Mouse (Mus musculus): ENCODE measurements around the gene Apopt1. TPM values are rescaled to one million over a fixed set of nuclear protein-coding genes. Genes with fewer than 3 reads are reported as not detected.

Apopt1 gene
- polyA plus RNA-seq, 1 experiment from 2014 or later, result 57.3 TPM

DNA sequence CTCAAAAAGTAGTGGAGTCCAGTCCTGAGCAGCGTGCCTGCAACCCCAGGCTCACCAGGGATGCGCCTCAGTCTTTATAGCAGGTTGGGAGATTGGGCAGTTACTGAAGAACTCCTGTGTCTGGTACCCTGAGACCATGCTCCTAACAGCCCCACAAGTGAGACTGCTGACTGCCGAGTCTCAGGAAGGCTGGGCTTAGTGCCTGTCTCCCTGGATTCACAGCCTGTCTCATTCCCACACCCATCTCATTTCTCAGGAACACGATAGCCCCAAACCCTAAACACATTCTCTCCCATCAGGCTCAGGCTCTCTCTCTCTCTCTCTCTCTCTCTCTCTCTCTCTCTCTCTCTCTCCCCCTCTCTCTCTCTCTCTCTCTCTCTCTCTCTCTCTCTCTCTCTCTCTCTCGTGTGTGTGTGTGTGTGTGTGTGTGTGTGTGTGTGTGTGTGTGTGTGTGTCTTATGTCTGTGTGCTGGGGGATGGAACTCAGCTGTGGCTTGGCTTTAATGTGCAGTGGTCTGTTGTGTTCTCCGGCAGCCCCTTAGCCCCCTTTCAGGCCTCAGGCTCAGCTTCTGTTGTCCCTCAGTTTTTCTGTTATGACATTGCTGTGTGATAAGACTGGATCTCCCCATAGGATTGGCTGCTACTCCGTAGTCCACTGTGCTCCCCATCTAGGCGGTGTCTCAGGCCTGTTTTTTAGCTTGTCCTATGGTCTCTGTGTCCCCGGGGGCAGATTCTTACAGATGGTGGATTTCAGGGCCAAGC is 56.9 kb downstream of the Apopt1 start:
- Histone ChIP-seq H3K27ac (peak overlapping the region; percentile 32; the same call in 1 of the 2 replicates), H3K9me3 (no peaks in the 10 kb centered on the region), H3K4me1 (peaks cover 30% of the 10 kb centered on the region), H3K27me3 (replicated peaks) (no peaks in the 10 kb centered on the region), H3K4me3 (no peak overlapping the region), H3K36me3 (peaks cover 31% of the 10 kb centered on the region), H3K4me2 (replicated peaks) (no peak overlapping the region), H3K9ac (no peak overlapping the region)
- WGBS, result 58% methylated on average over 8 of the region's 9 CpGs
- ATAC-seq (ENCODE audit: low FRiP score, low read depth), result no peak

- peaks cover 28% of the 10 kb centered on the region for H3K4me1 ChIP-seq
- no peak overlapping the region for H3K27ac ChIP-seq
Measured at GRCm38 (mm10) chr12:111770651-111771050, 57.6 kb downstream of the Apopt1 start.

DNA sequence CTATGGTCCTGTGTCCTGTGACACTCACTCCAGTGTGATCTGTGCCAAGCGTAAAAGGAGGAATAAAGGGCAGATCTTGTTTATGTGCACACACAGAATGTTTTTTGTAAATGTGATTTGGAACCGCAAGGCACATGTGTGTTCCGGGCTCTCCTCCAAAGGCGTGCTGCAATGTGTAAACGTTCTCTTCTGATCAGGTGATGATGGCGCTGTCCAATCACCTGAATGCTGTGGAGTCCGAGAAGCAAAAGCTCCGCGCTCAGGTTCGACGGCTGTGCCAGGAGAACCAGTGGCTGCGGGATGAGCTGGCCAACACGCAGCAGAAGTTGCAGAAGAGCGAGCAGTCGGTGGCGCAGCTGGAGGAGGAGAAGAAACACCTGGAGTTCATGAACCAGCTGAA is 61.1 kb downstream of the Apopt1 start:
- H3K9me3 ChIP-seq, result no peaks in the 10 kb centered on the region
- 91% methylated on average over 16 of the region's 16 CpGs for WGBS
- H3K4me2 ChIP-seq (replicated peaks), result no peak overlapping the region
- no peaks in the 10 kb centered on the region for H3K27me3 ChIP-seq (replicated peaks)
- no peak for ATAC-seq (ENCODE audit: low FRiP score, low read depth)
- no peak overlapping the region for H3K27ac ChIP-seq
- H3K4me1 ChIP-seq, result peaks cover 10% of the 10 kb centered on the region
- H3K4me3 ChIP-seq, result no peak overlapping the region
- H3K36me3 ChIP-seq, result peaks cover 70% of the 10 kb centered on the region
- H3K9ac ChIP-seq, result peak overlapping the region; percentile 17; the same call in 1 of the 2 replicates

More at GRCm38 (mm10) chr12:111770651-111771050, 57.6 kb downstream of the Apopt1 start:
- H3K36me3 ChIP-seq, result peaks cover 37% of the 10 kb centered on the region
- no peak overlapping the region for H3K4me3 ChIP-seq
- ATAC-seq (ENCODE audit: low FRiP score, low read depth), result no peak
- 90% methylated on average over 10 of the region's 10 CpGs for WGBS
- H3K9ac ChIP-seq, result no peak overlapping the region
- no peaks in the 10 kb centered on the region for H3K9me3 ChIP-seq
- no peak overlapping the region for H3K4me2 ChIP-seq (replicated peaks)
- no peaks in the 10 kb centered on the region for H3K27me3 ChIP-seq (replicated peaks)

DNA sequence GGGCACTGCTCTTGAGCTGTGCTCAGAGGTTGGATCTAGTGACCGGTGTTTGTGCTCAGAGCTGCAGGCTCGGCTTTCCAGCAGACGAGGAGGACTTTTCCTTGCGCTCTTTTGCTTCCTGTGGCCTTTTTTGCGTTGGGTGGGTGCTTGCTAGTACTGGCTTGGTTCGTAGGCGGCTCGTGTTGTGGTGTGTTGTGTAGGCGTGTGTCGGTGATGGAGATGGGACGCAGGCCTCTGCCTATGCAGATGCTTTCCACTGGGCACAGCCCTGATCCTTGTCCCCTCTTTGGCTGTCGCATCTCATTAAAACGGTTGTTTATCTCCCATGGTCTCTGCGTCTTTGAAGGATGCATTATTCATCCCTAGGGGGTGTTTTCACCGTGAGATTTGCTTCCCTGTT is 61.8 kb downstream of the Apopt1 start:
- Histone ChIP-seq H3K27ac (no peak overlapping the region), H3K4me3 (no peak overlapping the region), H3K9me3 (no peaks in the 10 kb centered on the region), H3K36me3 (peaks cover 77% of the 10 kb centered on the region), H3K27me3 (replicated peaks) (no peaks in the 10 kb centered on the region), H3K9ac (peak overlapping the region; percentile 17; the same call in 1 of the 2 replicates), H3K4me2 (replicated peaks) (no peak overlapping the region), H3K4me1 (peaks cover 4% of the 10 kb centered on the region)
- no peak for ATAC-seq (ENCODE audit: low FRiP score, low read depth)
- WGBS, result 68% methylated on average over 15 of the region's 15 CpGs

DNA sequence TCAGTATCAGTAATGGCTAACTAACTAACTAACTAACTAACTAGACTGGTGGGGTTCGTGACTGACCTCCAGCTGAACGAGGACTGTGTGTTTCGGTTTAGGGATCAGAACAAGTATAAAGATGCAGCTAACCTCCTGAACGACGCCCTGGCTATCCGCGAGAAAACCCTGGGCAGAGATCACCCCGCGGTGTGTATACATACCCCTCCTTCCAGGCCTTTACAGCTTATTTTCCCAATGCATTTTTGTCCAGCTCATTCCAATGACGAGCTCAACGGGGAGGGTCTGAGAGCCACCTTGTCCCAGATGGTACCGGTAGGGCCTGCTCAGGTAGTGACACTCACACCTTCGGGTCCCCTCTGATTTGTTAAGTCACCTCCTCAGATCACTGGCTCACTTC is 64.9 kb downstream of the Apopt1 start:
- H3K9me3 ChIP-seq, result no peaks in the 10 kb centered on the region
- no peak for ATAC-seq (ENCODE audit: low FRiP score, low read depth)
- no peak overlapping the region for H3K4me3 ChIP-seq
- H3K27ac ChIP-seq, result no peak overlapping the region
- 94% methylated on average over 13 of the region's 13 CpGs for WGBS
- H3K36me3 ChIP-seq, result peaks cover 96% of the 10 kb centered on the region
- H3K4me1 ChIP-seq, result no peaks in the 10 kb centered on the region
- H3K4me2 ChIP-seq (replicated peaks), result no peak overlapping the region
- H3K9ac ChIP-seq, result no peak overlapping the region
- H3K27me3 ChIP-seq (replicated peaks), result no peaks in the 10 kb centered on the region

DNA sequence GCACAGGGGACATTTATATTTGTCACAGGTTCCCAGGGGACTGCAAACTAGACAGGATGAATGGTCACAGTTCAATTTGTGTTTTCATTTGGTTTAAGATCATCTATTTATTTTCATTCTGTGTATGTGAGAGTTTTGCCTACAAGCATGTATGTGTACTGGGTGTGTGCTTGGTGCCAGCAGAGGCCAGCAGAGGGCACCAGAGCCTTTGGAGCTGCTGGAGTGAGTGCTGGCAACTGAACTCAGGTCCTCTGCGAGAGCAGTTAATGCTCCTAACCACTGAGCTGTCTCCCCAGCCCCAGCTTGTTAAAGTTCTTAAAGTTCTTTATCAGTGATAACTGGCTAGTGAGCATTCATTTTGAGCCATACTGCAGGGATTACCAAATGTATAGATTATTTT is 66.5 kb downstream of the Apopt1 start:
- Histone ChIP-seq H3K27ac (no peak overlapping the region), H3K4me3 (no peak overlapping the region), H3K4me2 (replicated peaks) (no peak overlapping the region), H3K9ac (no peak overlapping the region), H3K36me3 (peaks cover 95% of the 10 kb centered on the region), H3K9me3 (no peaks in the 10 kb centered on the region), H3K27me3 (replicated peaks) (no peaks in the 10 kb centered on the region), H3K4me1 (no peaks in the 10 kb centered on the region)
- no peak for ATAC-seq (ENCODE audit: low FRiP score, low read depth)
- WGBS, result 97% methylated on average over 1 of the region's 1 CpGs

DNA sequence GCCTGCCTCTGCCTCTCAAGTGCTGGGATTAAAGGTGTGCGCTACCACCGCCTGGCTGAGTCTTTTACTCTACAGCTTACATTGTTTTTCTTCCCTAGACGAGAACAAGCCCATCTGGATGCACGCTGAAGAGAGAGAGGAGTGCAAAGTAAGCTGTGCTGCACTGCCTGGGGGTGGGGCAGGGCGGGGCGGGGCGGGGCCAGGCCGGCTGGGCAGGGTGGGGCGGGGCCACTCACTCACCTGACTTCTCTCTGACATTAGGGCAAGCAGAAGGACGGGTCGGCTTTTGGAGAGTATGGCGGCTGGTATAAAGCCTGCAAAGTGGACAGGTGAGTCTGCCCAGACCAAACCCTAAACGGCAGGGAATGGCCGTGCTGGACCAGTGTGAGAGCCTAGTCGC is 72.1 kb downstream of the Apopt1 start:
- no peak for ATAC-seq (ENCODE audit: low FRiP score, low read depth)
- Histone ChIP-seq H3K27ac (no peak overlapping the region), H3K4me3 (no peak overlapping the region), H3K4me2 (replicated peaks) (no peak overlapping the region), H3K9ac (no peak overlapping the region), H3K4me1 (no peaks in the 10 kb centered on the region), H3K36me3 (peaks cover 96% of the 10 kb centered on the region), H3K9me3 (no peaks in the 10 kb centered on the region), H3K27me3 (replicated peaks) (no peaks in the 10 kb centered on the region)
- WGBS, result 68% methylated on average over 15 of the region's 15 CpGs

GRCm38 (mm10) chr12:111787015-111787414 is 74.0 kb downstream of the Apopt1 start:
- no peaks in the 10 kb centered on the region for H3K27me3 ChIP-seq (replicated peaks)
- no peak overlapping the region for H3K4me3 ChIP-seq
- H3K27ac ChIP-seq, result no peak overlapping the region
- H3K4me2 ChIP-seq (replicated peaks), result no peak overlapping the region
- 0 out of 2 replicates have a peak, but pooled peaks cover 3% of the 10 kb centered on the region for H3K4me1 ChIP-seq
- no peaks in the 10 kb centered on the region for H3K9me3 ChIP-seq
- WGBS, result 95% methylated on average over 6 of the region's 6 CpGs
- H3K9ac ChIP-seq, result no peak overlapping the region
- peaks cover 96% of the 10 kb centered on the region for H3K36me3 ChIP-seq
- ATAC-seq (ENCODE audit: low FRiP score, low read depth), result no peak

DNA sequence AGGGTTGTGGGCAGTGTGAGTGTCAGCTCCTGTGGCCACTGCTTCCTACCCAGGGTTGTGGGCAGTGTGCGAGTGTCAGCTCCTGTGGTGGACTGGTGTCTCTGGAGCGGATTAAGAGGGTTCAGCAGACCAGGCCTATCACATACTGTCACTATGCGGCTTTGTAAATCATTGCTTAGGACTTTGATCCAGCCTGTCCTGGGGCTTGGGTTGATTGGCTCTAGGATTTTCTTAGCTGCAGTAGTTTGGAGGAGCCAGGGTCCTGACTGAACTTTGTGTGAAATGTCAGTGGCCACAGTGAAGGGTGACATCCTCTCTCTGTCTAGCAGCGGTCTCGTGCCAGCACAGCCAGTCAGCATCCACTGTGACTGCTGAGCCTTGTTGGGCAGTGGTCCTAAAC is 77.0 kb downstream of the Apopt1 start:
- no peak overlapping the region for H3K27ac ChIP-seq
- no peak overlapping the region for H3K4me2 ChIP-seq (replicated peaks)
- no peak for ATAC-seq (ENCODE audit: low FRiP score, low read depth)
- no peak overlapping the region for H3K9ac ChIP-seq
- 91% methylated on average over 5 of the region's 5 CpGs for WGBS
- no peak overlapping the region for H3K4me3 ChIP-seq
- 0 out of 2 replicates have a peak, but pooled peaks cover 3% of the 10 kb centered on the region for H3K4me1 ChIP-seq
- no peaks in the 10 kb centered on the region for H3K9me3 ChIP-seq
- H3K36me3 ChIP-seq, result peaks cover 96% of the 10 kb centered on the region
- no peaks in the 10 kb centered on the region for H3K27me3 ChIP-seq (replicated peaks)

DNA sequence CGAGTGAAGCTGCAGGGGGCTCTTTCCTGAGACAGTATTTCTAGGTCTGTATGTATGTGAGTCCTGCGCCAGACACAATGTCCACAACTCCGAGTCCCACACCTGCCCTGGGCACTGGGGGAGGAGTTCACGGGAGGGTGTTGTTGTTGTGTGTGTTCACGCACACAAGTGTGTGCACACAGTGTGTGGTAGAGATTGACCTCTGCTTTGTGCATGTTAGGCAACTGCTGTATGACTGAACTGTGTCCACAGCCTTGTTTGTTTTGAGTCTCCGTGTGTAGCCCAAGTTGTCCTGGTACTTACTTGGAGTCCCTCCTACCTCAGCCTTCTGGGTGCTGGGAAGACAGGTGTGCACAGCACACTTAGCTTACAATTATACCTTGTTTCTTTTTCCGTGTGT is 77.6 kb downstream of the Apopt1 start:
- H3K9ac ChIP-seq, result no peak overlapping the region
- H3K36me3 ChIP-seq, result peaks cover 96% of the 10 kb centered on the region
- no peak overlapping the region for H3K4me2 ChIP-seq (replicated peaks)
- WGBS, result 97% methylated on average over 7 of the region's 7 CpGs
- H3K27ac ChIP-seq, result no peak overlapping the region
- H3K4me1 ChIP-seq, result 0 out of 2 replicates have a peak, but pooled peaks cover 3% of the 10 kb centered on the region
- ATAC-seq (ENCODE audit: low FRiP score, low read depth), result no peak
- H3K4me3 ChIP-seq, result no peak overlapping the region
- H3K9me3 ChIP-seq, result no peaks in the 10 kb centered on the region
- no peaks in the 10 kb centered on the region for H3K27me3 ChIP-seq (replicated peaks)

- H3K27ac ChIP-seq, result no peak overlapping the region
- H3K4me2 ChIP-seq (replicated peaks), result no peak overlapping the region
- no peaks in the 10 kb centered on the region for H3K27me3 ChIP-seq (replicated peaks)
- no peak overlapping the region for H3K9ac ChIP-seq
- WGBS, result 85% methylated on average over 13 of the region's 13 CpGs
- no peaks in the 10 kb centered on the region for H3K9me3 ChIP-seq
- 0 out of 2 replicates have a peak, but pooled peaks cover 3% of the 10 kb centered on the region for H3K4me1 ChIP-seq
- ATAC-seq (ENCODE audit: low FRiP score, low read depth), result no peak
- no peak overlapping the region for H3K4me3 ChIP-seq
- peaks cover 96% of the 10 kb centered on the region for H3K36me3 ChIP-seq
Measured at GRCm38 (mm10) chr12:111791474-111792104, 78.5 kb downstream of the Apopt1 start.

DNA sequence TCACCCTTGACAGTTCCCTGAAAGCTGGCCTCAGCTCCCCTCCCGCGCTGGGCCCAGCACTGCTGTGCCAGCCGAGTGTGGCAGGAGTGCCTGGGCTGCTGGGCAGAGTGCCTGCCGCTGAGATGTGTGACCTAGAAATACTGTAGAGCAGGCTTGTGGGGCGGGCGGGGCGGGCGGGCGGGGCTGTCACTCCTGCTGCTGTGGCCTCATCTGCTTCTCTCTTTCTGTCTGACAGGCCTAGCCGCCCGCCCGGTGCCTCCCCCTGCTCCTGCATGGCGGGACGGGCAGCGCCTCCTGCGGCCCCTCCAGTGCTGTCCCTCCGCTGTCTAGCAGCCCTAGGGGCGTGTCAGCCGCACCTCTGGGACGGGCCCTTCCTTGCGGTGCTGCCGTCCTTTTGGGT is 81.0 kb downstream of the Apopt1 start:
- Histone ChIP-seq H3K4me2 (replicated peaks) (no peak overlapping the region), H3K36me3 (peaks cover 94% of the 10 kb centered on the region), H3K27ac (no peak overlapping the region), H3K9ac (no peak overlapping the region), H3K27me3 (replicated peaks) (no peaks in the 10 kb centered on the region), H3K4me3 (no peak overlapping the region), H3K4me1 (0 out of 2 replicates have a peak, but pooled peaks cover 3% of the 10 kb centered on the region), H3K9me3 (no peaks in the 10 kb centered on the region)
- ATAC-seq (ENCODE audit: low FRiP score, low read depth), result no peak
- WGBS, result 83% methylated on average over 22 of the region's 22 CpGs

Data from neural tube, embryonic 12.5 days (tissue).